Mouse (Mus musculus) C2C12 (cell line): Measurements from ENCODE around the gene Lhfpl3. TPM values are rescaled to one million over a fixed set of nuclear protein-coding genes. Genes with fewer than 3 reads are reported as not detected.

Experiments used
- H3K27me3 ChIP-seq: one replicate; pipeline ENCODE4 v1.6.1; 2011; ENCODE audit not compliant: control insufficient read depth, insufficient read depth, insufficient read length
- H3K36me3 ChIP-seq: one replicate; pipeline ENCODE4 v1.6.1; 2011; ENCODE audit not compliant: control insufficient read depth, insufficient read depth
- H3K4me3 ChIP-seq: one replicate; pipeline ENCODE4 v1.5.1; 2011; ENCODE audit warnings: mild to moderate bottlenecking, control low read depth; ENCODE audit not compliant: poor library complexity, insufficient read depth, severe bottlenecking
- H3K79me2 ChIP-seq: one replicate; pipeline ENCODE4 v1.6.1; 2011; ENCODE audit not compliant: control insufficient read depth, insufficient read depth
- H3K79me3 ChIP-seq: one replicate; pipeline ENCODE4 v1.6.1; 2011; ENCODE audit warnings: low read depth, control low read depth
- H3ac ChIP-seq: one replicate; pipeline ENCODE3; 2011; ENCODE audit warnings: low read depth; ENCODE audit not compliant: control insufficient read depth, insufficient read length
- CEBPB ChIP-seq: IDR thresholded peaks from one replicate; pipeline ENCODE4 v1.6.1; 2011; ENCODE audit warnings: low read depth, mild to moderate bottlenecking, control low read depth, moderate library complexity
- CTCF ChIP-seq: IDR thresholded peaks from one replicate; pipeline ENCODE4 v1.5.1; 2011; ENCODE audit not compliant: control insufficient read depth, insufficient read depth, insufficient read length
- FOSL1 ChIP-seq: IDR thresholded peaks from one replicate; pipeline ENCODE4 v1.8.0; 2011; ENCODE audit warnings: mild to moderate bottlenecking, low read length; ENCODE audit not compliant: poor library complexity, insufficient read depth, severe bottlenecking
- MAX ChIP-seq: IDR thresholded peaks from one replicate; pipeline ENCODE4 v1.6.1; 2011; ENCODE audit warnings: mild to moderate bottlenecking, control low read depth
- MYOD1 ChIP-seq: IDR thresholded peaks from one replicate; pipeline ENCODE4 v1.6.1; 2011; ENCODE audit warnings: low read depth; ENCODE audit not compliant: control insufficient read depth, insufficient read length
- MYOG ChIP-seq: IDR thresholded peaks from one replicate; pipeline ENCODE4 v1.6.1; 2011; ENCODE audit not compliant: control insufficient read depth, insufficient read length; ENCODE audit errors: extremely low read depth
- USF1 ChIP-seq: IDR thresholded peaks from one replicate; pipeline ENCODE4 v1.6.1; 2011; ENCODE audit warnings: low read depth, mild to moderate bottlenecking, control low read depth, moderate library complexity
- polyA plus RNA-seq: library from polyadenylated mRNA; unstranded; fragments of >200 nt; fragmentation: generic; extraction: Trizol; gene quantifications from one replicate; pipeline ENCODE4 v1.2.1, GENCODE M21; 2012; ENCODE audit warnings: missing spikeins

Lhfpl3 gene
- polyA plus RNA-seq, 1 experiment: not detected

DNA sequence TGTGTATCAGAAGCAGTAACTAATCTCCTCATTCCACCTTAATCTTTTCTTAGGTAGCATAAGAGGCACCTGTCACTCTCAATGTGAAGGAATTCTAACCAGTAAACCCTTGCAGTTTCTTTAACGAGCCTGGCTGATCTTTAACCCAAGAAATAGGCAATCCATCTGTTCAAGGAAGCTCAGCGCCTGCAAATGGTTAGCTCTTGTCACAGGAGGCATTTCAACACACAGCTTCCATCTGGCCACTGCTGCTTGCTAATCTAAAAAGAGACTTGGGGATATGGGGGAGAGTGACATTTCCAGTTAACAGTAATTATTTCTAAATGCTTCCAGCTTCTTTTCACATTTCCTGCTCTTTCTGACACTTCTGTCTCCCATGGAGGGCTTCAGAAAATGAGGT, 182.9 kb downstream of the Lhfpl3 start:
- H3K36me3 ChIP-seq: no peaks in the 10 kb centered on the region

DNA sequence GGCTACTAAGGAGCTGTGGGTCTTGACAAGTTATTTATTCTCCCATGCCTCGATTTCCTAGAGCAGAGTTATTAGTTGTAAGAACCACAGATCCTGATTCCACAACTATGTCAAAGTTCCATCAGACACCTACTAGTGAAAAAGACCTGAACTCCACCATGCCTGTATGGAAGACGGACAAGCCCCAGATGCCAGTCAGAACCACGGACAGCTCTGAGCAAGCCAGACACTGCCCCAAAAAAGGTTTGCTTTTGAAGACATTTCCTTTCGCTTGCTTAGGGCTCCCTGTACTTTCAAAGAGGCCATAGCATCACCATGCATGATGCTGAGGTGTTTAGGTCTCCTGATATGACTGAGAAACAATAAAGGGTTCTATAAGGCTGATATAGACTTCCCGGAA, 197.4 kb downstream of the Lhfpl3 start:
- Histone ChIP-seq H3K27me3 (no peaks in the 10 kb centered on the region), H3ac (no peak overlapping the region), H3K79me2 (no peaks in the 10 kb centered on the region), H3K36me3 (no peaks in the 10 kb centered on the region), H3K4me3 (no peak overlapping the region), H3K79me3 (no peaks in the 10 kb centered on the region)
- TF ChIP-seq MYOG (no peak), MYOD1 (no peak), MAX (no peak), FOSL1 (no peak), USF1 (no peak), CEBPB (no peak), CTCF (no peak)

More for the DNA sequence above, 182.9 kb downstream of the Lhfpl3 start:
- Histone ChIP-seq H3K27me3 (no peaks in the 10 kb centered on the region), H3K79me3 (no peaks in the 10 kb centered on the region), H3K79me2 (no peaks in the 10 kb centered on the region), H3K4me3 (no peak overlapping the region), H3ac (no peak overlapping the region)
- TF ChIP-seq FOSL1: no peak
- TF ChIP-seq MYOG: no peak
- TF ChIP-seq USF1: no peak
- no peak for TF ChIP-seq MAX
- TF ChIP-seq CEBPB: no peak
- no peak for TF ChIP-seq MYOD1
- no peak for TF ChIP-seq CTCF

DNA sequence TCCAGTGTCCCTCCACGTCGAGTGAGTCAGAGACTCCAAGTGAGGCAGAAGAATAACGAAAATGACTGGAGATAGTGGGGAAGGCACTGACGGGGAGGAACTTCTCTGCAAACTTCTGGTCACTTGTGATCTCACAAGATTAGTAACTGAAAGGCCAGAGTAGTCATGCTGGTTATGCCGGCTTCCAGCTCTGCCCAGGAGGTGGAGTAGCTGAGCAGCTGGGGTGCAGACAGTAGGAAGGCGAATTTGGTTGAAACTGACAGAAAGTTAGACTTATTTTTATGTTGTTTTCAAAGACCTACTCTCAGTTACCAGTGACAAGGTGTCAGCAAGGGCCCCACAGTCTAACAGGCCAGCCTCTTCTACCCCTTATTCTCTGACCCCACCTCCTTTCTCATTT, 217.4 kb downstream of the Lhfpl3 start:
- Histone ChIP-seq H3ac (no peak overlapping the region), H3K4me3 (no peak overlapping the region), H3K79me3 (no peaks in the 10 kb centered on the region), H3K27me3 (no peaks in the 10 kb centered on the region), H3K36me3 (no peaks in the 10 kb centered on the region), H3K79me2 (no peaks in the 10 kb centered on the region)
- TF ChIP-seq USF1 (no peak), CEBPB (no peak), FOSL1 (no peak), CTCF (no peak), MYOD1 (no peak), MAX (no peak), MYOG (no peak)

DNA sequence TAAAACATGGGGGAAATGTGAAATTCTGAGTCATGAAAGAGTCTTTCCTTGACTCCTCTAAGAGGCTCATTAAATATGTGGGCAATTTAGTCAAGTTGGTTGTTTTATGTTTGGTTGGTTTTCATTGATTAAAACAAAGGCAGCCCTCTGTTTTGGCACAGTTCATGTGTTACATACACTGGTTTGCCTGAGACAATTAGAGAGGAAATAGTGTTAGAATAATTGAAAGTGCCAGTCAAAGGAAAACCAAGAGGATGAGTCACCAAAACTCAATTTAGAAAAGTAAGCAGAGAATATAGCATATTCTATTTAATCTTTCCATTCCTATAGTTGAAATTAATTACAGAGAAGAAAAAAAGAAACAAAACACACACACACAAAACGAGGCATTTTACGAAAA, 240.9 kb downstream of the Lhfpl3 start:
- no peaks in the 10 kb centered on the region for H3K36me3 ChIP-seq
- H3ac ChIP-seq: no peak overlapping the region
- no peaks in the 10 kb centered on the region for H3K79me3 ChIP-seq
- H3K79me2 ChIP-seq: no peaks in the 10 kb centered on the region
- TF ChIP-seq CEBPB (no peak), USF1 (no peak), MYOD1 (no peak), CTCF (no peak), FOSL1 (no peak), MAX (no peak), MYOG (no peak)
- H3K27me3 ChIP-seq: no peaks in the 10 kb centered on the region
- no peak overlapping the region for H3K4me3 ChIP-seq

DNA sequence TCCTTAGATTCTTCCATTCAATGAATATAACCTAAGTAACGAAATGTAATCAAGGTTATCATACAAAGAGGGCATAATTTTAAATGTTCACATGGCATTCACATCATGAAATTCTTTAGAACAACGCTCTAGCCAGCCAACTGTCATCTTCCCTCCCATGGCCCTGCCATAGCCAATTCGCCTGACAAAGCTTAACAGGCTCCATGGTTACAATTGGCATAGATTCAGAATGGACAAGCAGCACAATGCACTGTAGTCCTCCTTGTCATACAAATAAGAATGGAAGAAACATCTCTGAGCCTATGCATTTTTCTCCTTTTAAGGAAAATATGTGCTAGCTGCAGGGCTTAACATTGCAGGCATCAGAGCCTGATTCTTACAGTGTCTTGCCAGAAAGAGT, 254.0 kb downstream of the Lhfpl3 start:
- Histone ChIP-seq H3ac (no peak overlapping the region), H3K36me3 (no peaks in the 10 kb centered on the region), H3K79me2 (no peaks in the 10 kb centered on the region), H3K27me3 (no peaks in the 10 kb centered on the region), H3K4me3 (no peak overlapping the region), H3K79me3 (no peaks in the 10 kb centered on the region)
- no peak for TF ChIP-seq CTCF
- no peak for TF ChIP-seq CEBPB
- no peak for TF ChIP-seq MYOG
- TF ChIP-seq MYOD1: no peak
- TF ChIP-seq USF1: no peak
- no peak for TF ChIP-seq MAX
- TF ChIP-seq FOSL1: no peak

DNA sequence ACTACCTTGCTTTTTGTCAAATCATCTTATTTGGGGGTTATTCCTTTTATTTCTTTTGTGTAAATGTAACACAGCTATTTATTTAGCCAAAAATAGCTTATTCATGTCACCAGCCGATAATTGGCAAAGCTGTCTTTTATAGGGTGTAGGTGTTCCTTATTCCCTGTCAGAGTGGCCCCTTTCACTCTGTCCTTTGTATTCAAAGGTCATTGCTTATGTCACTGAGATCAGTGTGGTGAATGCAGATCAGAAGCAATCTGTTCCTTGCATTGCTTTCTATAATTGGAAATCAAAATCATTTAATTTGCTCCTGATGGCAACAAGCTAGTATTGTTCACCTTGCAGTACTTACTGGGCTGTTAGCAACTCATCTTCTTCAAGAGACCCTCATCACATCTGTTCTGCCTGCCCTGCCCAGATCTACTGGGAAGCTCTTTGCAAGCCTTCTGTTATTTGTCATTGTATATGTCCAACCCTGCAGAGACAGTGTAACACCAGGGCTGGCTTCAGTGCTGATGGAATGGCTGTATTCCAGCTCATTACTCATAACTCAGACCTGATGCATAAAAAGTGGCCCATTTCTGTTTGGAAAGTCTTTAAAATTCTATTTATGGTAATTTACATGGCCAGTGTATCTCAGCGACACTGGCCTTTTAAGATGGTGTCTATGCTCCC, 257.4 kb downstream of the Lhfpl3 start:
- H3K4me3 ChIP-seq: no peak overlapping the region

More for the DNA sequence above, 257.4 kb downstream of the Lhfpl3 start:
- Histone ChIP-seq H3K27me3 (no peaks in the 10 kb centered on the region), H3K79me3 (no peaks in the 10 kb centered on the region), H3ac (no peak overlapping the region), H3K79me2 (no peaks in the 10 kb centered on the region), H3K36me3 (no peaks in the 10 kb centered on the region)
- TF ChIP-seq FOSL1: no peak
- no peak for TF ChIP-seq USF1
- no peak for TF ChIP-seq MAX
- TF ChIP-seq MYOD1: no peak
- TF ChIP-seq MYOG: no peak
- TF ChIP-seq CEBPB: no peak
- TF ChIP-seq CTCF: no peak
